Mouse (Mus musculus): ENCODE data around the gene Hist1h2be.

The Hist1h2be gene

DNA sequence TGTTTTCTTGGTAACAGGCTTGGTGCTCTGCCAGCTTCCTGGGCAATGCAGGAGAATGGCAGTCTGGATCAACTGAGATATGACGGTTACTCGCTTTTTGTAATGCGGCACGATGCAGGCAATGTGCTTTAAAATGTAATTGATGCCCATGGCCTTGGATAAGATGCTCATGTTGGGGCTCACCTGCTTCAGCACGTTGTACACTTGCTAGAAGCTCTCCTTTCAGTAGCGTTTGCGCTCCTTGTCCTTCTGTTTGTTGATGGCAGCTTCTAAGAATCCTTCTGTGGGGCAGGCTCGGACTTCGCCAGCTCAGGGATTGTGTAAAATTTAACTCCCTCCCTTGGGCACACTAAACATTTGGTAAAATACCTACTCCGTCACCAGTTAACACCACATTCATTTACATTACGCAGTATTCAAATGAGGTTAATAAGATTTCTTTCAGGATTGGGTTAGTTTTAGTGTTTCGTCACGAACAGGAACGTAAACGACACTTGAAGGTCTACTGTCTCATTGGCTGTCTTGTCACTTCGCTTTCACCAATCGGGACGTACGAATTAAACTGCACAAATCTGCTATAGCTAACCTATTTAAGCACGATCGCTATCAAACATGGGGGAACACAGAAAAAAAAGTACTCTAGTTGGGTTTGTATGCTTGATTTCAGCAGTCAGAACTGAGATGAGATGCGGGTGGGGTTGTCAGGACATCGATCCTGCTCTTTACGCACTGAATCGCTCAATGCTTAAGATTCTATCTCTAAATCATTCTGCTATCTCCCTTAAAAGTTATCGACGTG lies at the start of gene Hist1h2be:
Gene Hist1h2be, minus strand, starts transcription at position 392 of the 799 bp plus-strand sequence.
- DNase-seq (ENCODE audit: low read depth) = peak; percentile 75

DNA sequence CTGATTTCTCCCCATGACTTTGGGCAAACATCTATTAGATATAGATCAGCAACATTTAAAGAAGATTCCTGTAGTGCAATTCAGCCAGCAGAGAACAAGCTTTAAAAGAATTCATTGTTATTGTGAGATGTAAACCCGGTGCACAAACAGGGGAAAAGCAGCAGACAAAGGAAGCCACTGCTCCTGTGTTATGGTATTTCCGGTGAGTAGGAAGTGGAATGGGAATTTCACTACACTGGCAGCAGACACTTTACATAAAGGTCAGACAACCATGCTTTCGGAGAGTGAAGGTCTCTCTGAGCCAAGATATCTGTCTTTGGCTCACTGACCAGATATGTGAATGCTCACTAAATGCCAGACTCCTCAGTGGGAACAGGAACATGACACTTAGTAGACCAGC lies 41.6 kb upstream of the Hist1h2be start:
- no peak for DNase-seq (ENCODE audit: low read depth)

DNA sequence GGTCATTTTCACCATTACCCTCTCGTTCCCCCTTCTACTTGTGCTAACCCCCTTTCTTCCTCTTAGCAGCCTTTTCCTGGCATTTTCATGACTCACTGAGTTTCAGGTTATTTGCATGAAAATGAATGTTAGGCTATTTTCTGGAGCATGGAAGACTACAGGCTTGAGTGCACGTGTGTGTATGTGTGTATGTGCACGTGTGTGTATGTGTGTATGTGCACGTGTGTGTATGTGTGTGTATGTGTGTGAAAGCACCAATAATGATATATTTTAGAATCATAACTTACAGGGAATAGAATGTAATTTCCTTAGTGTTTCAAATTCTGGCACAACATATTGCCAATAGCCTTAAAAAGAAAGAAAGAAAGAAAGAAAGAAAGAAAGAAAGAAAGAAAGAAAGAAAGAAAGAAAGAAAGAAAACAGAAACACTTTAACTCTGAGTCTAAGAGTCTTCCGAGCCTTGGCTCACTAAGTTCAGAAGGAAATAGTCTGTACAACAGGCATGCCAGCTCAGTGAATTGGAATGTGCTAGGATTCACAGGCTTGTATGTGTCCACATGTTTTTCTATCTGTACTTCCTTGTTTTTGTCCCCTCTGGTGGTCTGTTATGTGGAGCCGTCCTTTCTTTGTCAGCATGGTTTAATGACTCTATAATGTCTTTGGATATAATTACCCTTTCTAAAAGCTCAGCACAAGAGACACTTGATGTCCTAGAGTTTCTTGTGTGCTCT lies 38.9 kb upstream of the Hist1h2be start:
- no peak for DNase-seq (ENCODE audit: low read depth)

DNA sequence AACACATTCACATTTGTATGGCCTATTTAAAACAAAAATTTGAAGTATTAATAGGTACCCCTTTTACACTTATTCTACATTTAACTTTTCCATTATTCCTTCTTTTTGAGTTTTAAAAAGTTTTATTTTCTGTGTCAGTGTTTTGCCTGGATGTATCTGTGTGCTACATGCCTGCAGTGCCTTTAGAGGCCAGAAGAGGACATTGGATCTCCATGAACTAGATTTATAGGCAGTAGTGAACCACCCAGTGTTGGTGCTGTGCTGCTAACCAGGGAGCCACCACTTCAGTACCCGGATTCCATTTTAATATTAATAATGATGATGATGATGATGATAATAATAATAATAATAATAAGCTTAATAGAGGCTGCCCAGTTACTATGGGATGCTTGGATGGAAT lies 9.7 kb upstream of the Hist1h2be start:
- DNase-seq (ENCODE audit: low read depth) = no peak

GRCm38 (mm10) chr13:23622861-23623450 lies 2.0 kb upstream of the Hist1h2be start:
- peak; percentile 24 for DNase-seq (ENCODE audit: low read depth)

- peak; percentile 74 for DNase-seq (ENCODE audit: low read depth)
Observed at GRCm38 (mm10) chr13:23622175-23622671, 1.3 kb upstream of the Hist1h2be start, which contains the start of gene Hist1h1e. TSS of gene Hist1h1e (minus strand) at chr13:23622558.

- DNase-seq (ENCODE audit: low read depth) = peak; percentile 69
Observed at GRCm38 (mm10) chr13:23621532-23622174, 729 bp upstream of the Hist1h2be start.

- DNase-seq (ENCODE audit: low read depth) = no peak
Observed at GRCm38 (mm10) chr13:23620056-23620732, 730 bp downstream of the Hist1h2be start.

- DNase-seq (ENCODE audit: low read depth) = no peak
Observed at GRCm38 (mm10) chr13:23611638-23612037, 9.3 kb downstream of the Hist1h2be start.

- no peak for DNase-seq (ENCODE audit: low read depth)
Observed at GRCm38 (mm10) chr13:23610393-23610792, 10.5 kb downstream of the Hist1h2be start.

DNA sequence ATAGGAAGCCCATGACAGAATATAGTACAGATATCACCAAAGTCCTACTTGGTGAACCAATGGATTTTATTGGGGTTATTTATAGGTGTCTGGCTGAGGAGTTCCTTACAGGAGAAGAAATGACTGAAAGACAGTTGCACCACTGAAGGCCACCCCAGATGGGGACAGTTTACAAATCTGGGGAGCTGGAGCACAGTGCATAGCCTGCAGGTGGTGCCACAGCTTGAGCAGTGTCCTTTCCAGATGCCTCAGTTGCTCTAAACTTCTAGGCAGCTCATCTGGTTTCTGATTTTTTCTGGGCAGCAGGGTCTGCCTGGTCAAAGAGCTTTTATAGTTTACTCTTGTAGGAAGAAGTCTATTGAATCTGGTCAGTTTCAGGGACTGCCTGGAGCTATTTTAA lies 11.1 kb downstream of the Hist1h2be start:
- DNase-seq (ENCODE audit: low read depth) = no peak

GRCm38 (mm10) chr13:23609209-23609608 lies 11.7 kb downstream of the Hist1h2be start:
- no peak for DNase-seq (ENCODE audit: low read depth)

GRCm38 (mm10) chr13:23605052-23605451 lies 15.9 kb downstream of the Hist1h2be start:
- no peak for DNase-seq (ENCODE audit: low read depth)

DNA sequence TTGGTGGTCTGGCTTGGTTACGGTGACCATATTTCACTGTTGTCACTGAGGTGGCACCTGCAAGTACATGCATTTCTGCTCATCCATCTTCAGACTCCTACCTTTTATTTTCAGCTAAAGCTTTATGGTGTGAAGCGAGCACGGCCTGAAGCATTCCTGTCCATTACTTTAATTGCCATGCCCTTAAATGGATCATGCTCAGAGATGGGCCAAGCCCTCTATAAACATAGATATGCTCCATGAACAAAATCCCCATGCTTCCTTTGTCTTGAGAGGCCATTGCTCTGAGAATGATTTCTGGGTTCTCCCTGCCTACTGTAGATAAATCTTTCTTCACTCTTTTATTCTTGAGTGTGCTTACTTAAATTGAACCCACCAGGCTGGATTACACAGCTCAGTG lies 16.5 kb downstream of the Hist1h2be start:
- no peak for DNase-seq (ENCODE audit: low read depth)

- no peak for DNase-seq (ENCODE audit: low read depth)
Observed at GRCm38 (mm10) chr13:23603182-23603699, 17.7 kb downstream of the Hist1h2be start.

DNA sequence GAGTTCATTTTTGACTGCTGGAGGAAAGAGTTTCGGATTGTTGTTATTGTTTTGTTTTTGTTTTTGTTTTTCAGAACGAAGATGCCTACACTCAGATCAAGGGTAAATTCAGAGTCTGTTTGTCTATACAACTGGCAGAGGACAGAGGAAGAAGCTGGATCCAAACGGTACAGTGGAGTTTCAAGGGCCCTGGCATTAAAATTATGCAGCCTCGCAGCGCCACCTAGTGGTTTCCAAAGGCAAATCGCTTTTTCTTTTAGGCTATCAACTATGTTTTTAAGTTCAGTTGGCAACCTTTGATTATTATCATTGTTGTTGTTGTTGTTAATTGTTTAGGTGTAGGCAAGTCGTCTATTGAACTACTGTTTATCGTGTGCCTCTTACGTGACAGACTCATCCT lies 23.0 kb downstream of the Hist1h2be start:
- DNase-seq (ENCODE audit: low read depth) = peak; percentile 43

GRCm38 (mm10) chr13:23595622-23596372 lies 25.1 kb downstream of the Hist1h2be start:
- no peak for DNase-seq (ENCODE audit: low read depth)

DNA sequence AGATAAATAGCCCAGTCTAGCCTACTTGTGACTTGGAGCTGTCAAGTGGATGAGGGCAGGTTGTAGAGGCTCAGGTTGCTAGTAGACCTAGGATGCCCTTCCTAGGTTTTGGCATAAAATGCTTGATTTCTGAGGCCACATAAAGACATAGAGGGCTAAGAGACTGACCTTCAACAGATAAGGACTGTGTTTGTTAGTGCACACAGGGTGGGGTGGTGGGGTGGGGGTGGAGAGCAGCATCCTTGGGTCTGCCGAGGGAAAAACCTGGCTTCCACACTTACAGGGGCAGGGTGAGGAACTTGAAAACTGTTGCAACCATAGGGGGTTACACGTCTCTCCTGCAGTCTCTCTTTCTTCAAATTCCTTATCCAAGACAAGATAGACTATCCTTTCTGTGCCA lies 25.7 kb downstream of the Hist1h2be start:
- no peak for DNase-seq (ENCODE audit: low read depth)

GRCm38 (mm10) chr13:23593051-23593770 lies 27.7 kb downstream of the Hist1h2be start:
- no peak for DNase-seq (ENCODE audit: low read depth)

GRCm38 (mm10) chr13:23592614-23593013 lies 28.3 kb downstream of the Hist1h2be start:
- no peak for DNase-seq (ENCODE audit: low read depth)
